Mouse (Mus musculus) adrenal gland, adult (tissue): ENCODE results near the gene Gm47283.
"Not testable (repeated sequence)": the region's sequence is repeated elsewhere in the genome, so short reads cannot be mapped to it uniquely, and the experiment has no call there.

Experiments
- DNase-seq, 2 experiments: peaks; one replicate each; pipeline ENCODE4 v3.0.0; 2022 to 2023; ENCODE audit warnings: low spot score in 1 of 2; ENCODE audit not compliant: inconsistent age in 2 of 2

Gene Gm47283

DNA sequence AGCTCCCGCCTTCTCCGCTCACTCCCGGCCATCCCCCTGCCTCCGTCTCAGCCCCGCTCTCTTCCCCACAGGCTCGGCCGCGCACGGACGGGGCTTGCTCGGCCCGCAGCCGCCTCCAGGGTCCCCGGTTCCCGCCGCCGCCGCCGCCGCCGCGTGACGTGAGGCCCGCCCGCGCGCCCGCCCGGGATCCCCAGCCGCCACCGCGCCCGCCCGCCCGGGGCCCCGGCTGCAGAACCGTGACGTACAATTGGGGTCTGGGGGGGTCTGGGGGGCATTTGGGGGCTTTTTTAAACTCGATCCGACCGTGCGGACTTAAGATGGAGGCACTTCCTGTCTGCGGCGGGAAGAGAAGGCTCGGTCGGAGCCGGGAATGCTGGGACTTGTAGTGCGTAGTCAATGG lies at the start of gene Gm47283:
Gene Gm47283, plus strand, starts transcription at position 301 of the 400 bp plus-strand sequence.
- DNase-seq: not testable (repeated sequence)

DNA sequence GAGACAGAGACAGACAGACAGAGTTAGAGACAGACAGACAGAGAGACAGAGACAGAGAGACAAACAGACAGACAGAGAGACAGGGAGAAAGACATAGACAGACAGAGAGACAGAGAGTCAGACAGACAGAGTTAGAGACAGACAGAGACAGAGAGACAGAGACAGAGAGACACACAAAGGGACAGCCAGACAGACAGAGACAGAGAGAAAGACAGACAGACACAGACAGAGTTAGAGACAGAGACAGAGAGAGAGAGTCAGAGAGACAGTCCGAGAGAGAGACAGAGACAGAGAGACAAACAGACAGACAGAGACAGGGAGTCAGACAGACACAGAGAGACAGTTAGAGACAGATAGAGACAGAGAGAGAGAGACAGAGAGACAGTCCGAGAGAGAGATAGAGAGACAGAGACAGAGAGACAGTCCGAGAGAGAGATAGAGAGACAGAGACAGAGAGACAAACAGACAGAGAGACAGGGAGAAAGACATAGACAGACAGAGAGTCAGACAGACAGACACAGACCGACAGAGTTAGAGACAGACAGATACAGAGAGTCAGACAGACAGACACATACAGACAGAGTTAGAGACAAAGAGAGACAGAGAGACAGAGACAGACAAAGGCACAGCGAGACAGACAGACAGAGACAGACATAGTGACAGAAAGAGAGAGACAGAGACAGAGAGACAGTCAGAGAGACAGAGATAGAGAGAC lies 49.2 kb upstream of the Gm47283 start:
- not testable (repeated sequence) for DNase-seq

DNA sequence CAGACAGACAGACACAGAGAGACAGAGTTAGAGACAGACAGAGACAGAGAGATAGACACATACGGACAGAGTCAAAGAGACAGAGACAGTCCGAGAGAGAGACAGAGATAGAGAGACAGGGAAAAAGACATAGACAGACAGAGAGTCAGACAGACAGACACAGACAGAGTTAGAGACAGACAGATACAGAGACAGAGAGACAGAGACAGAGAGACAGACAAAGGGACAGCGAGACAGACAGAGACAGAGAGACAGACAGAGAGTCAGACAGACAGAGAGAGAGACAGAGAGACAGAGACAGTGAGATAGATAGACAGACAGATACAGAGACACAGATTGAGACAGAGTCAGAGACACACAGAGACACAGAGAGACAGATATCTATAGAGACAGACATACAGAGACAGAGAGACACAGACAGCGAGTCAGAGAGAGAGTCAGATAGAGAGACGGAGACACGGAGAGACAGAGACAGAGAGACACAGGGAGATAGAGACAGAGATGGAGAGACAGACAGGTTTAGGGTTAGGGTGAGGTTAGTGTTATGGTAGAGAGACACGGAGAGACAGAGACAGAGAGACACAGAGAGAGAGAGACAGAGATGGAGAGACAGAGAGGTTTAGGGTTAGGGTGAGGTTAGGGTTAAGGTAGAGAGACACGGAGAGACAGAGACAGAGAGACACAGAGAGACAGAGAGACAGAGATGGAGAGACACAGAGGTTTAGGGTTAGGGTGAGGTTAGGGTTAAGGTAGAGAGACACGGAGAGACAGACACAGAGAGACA lies 48.1 kb upstream of the Gm47283 start:
- not testable (repeated sequence) for DNase-seq

DNA sequence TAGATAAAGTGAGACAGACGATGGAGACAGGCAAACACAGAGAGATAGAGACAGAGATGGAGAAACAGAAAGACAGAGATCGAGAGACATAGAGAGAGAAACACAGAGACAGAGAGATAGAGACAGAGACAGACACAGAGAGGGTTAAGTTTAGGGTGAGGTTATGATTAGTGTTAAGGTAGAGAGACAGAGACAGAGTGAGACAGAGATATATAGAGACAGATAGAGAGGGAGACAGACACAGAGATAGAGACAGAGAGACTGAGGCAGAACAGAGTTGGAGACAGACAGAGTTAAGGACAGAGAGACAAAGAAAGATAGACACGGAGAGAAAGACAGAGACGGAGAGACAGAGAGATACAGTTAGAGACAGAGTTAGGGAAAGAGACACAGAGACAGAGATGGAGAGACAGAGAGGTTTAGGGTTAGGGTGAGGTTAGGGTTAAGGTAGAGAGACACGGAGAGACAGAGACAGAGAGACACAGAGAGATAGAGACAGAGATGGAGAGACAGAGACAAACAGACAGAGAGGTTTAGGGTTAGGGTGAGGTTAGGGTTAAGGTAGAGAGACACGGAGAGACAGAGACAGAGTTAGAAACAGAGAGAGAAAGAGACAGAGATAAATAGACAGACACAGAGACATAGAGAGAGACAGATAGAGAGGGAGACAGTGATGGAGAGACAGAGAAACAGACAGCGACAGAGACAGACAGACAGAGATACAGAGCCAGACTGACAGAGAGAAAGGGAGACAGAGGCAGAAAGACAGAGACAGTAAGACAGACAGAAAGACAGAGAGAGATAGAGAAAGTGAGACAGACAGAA lies 46.7 kb upstream of the Gm47283 start:
- peak in 1 of 2 experiments; percentile 18 for DNase-seq

DNA sequence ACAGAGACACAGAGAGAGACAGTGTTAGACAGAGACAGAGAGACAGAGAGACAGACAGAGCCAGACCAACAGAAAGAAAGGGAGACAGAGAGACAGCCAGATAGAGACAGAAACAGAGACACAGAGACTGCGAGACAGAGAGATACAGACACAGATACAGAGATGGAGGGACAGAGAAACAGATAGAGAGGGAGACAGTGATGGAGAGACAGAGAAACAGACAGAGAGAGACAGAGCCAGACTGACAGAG lies 46.2 kb upstream of the Gm47283 start:
- DNase-seq: peak in 1 of 2 experiments; percentile 21

DNA sequence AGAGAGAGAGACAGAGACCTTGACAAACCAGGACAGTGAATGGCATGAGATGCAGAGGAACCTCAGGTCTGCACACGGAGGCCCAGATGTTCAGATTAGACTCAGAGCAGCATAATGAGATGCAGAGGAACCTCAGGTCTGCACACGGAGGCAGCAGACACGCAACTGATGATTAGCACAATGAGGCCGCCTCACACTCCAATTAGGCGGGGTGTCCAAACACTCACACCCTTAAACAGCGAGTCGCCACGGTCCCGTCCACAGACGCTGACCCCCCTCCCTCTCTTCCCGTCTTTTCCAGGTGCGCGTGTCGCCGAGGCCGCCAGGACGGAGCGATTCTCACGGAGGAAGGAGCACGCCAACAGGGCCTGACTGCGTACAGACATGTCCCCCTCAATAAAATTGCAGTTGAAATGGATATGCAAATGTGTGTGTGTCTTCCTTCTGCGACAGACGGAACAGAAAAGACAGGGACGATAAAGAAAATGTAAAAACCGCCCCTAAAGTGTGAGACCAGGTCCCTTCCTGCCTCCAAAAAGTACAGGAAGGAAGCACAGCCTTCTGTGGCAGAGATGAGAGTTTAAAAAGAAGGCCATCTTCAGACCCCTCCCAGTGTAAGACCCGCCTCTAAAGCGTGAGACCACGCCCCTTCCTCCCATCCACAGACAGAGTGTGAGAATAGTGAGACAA lies 45.6 kb upstream of the Gm47283 start:
- DNase-seq: peak; percentile 61 to 67

DNA sequence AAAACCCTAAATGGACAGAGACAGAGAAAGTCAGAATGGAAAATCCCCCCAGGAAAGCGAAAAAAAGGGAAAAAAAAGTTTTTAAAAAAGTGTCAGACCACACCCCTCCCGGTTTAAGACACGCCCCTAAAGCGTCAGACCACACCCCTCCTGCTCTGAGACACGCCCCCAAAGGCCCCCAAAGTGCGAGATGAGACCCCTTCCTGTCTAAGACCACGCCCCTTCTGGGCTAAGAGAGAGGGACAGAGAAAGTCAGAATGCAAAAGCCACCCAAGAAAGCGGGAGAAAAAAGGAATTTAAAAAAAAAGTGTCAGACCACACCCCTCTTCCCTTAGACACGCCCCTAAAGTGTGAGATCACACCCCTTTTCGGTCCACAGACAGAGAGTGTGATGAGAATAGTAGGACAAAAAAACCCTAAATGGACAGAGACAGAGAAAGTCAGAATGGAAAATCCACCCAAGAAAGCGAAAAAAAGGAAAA lies 45.0 kb upstream of the Gm47283 start:
- peak; percentile 67 for DNase-seq

GRCm38 (mm10) chrY:90740013-90740561 lies 44.5 kb upstream of the Gm47283 start:
- peak; percentile 69 to 70 for DNase-seq

GRCm38 (mm10) chrY:90741006-90741405 lies 43.5 kb upstream of the Gm47283 start:
- peak; percentile 22 to 50 for DNase-seq

DNA sequence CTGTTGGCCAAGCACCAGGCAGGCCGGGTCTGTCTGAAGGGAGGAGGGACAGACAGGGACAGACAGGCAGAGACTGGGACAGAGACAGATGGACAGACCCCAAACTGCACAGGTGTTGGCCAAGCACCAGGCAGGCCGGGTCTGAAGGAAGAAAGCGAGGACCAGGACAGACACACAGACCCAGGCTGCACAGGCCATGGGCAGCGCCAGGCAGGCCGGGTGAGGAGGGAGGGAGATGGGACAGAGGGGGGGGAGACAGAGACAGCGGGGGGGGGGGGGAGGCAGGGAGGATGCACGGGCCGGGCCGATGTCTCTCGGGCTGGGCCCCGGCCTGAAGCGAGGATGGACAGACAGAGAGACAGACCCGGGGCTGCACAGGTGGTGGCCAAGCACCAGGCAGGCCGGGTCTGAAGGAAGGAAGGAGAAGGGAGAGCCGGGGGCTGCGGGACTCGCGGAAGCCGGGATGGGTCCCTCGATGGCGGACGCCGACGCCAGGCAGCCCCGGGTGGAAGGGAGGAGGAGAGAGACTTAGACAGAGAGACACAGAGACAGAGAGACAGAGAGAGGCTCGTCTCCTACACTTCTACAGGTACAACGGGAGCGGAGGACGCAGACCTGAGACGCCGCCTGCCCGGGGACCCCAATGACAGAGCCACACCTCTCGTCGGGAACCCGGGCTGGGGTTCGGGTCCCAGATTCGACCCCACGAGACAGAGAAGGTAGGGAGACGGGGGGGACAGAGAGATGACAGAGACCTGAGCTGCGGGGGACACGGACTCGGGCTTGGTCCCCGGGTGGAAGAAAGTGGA lies 42.9 kb upstream of the Gm47283 start:
- DNase-seq: peak; percentile 63 to 67

DNA sequence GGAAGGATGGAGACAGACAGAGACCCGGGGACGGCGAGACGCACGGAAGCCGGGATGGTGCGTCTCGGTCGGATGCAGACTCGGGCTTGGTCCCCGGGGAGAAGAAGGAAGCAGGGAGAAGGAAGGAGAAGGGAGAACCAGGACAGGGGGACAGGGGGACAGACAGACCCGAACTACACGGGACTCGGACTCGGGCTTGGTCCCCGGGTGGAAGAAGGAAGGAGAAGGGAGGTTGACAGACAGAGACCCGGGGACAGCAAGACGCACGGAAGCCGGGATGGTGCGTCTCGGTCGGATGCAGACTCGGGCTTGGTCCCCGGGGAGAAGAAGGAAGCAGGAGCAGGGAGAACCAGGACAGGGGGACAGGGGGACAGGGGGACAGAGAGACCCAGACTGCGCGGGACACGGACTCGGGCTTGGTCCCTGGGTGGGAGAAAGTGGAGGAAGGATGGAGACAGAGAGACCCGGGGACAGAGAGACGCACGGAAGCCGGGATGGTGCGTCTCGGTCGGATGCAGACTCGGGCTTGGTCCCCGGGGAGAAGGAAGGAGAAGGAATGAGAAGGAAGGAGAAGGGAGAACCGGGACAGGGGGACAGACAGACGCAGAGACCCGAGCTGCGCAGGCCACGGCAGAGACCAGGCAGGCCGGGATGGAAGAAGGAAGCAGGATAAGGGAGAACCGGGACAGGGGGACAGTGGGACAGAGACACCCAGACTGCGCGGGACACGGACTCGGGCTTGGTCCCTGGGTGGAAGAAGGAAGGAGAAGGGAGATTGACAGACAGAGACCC lies 42.1 kb upstream of the Gm47283 start:
- peak; percentile 32 to 34 for DNase-seq

DNA sequence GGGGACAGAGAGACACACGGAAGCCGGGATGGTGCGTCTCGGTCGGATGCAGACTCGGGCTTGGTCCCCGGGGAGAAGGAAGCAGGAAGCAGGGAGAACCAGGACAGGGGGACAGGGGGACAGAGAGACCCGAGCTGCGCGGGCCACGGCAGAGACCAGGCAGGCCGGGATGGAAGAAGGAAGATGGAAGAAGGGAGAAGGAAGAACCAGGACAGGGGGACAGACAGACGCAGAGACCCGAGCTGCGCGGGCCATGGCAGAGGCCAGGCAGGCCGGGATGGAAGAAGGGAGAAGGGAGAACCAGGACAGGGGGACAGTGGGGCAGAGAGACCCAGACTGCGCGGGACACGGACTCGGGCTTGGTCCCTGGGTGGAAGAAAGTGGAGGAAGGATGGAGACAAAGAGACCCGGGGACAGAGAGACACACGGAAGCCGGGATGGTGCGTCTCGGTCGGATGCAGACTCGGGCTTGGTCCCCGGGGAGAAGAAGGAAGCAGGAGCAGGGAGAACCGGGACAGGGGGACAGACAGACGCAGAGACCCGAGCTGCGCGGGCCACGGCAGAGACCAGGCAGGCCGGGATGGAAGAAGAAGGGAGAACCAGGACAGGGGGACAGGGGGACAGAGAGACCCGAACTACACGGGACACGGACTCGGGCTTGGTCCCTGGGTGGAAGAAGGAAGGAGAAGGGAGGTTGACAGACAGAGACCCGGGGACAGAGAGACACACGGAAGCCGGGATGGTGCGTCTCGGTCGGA lies 41.3 kb upstream of the Gm47283 start:
- DNase-seq: peak; percentile 42 to 50

DNA sequence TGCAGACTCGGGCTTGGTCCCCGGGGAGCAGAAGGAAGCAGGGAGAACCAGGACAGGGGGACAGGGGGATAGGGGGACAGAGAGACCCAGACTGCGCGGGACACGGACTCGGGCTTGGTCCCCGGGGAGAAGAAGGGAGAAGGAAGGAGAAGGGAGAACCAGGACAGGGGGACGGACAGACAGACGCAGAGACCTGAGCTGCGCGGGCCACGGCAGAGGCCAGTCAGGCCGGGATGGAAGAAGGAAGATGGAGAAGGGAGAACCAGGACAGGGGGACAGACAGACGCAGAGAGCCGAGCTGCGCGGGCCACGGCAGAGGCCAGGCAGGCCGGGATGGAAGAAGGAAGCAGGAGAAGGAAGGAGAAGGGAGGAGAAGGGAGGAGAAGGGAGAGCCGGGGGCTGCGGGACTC lies 40.7 kb upstream of the Gm47283 start:
- DNase-seq: no peak

DNA sequence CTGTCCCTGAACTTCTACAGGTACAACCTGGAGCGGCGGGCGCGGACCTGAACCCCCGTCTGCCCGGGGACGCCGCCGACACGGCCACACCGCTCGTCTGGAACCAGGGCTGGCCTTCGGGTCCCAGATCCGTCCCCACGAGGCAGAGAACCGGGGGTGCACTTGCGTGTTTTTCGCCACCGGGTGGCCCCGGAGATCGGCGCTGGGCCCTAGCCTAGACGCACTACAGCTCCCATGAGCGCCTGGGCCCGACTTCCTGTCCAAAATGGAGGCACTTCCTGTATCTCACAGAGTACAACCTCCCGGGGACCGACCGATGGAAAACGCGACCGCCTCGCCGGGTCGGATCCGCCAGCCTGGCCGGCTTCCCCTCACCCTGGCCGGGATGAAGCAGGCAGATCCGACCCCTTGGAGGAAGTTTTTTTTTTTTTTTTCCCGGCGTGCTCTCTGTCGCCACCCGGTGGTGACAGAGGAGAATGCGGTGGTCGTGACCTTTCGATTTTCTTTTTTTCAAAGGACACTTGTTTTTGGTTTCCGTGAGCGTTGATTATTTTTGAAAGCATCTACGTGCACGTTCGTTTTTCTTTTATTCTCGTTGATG lies 40.1 kb upstream of the Gm47283 start:
- DNase-seq: peak; percentile 97 to 100

DNA sequence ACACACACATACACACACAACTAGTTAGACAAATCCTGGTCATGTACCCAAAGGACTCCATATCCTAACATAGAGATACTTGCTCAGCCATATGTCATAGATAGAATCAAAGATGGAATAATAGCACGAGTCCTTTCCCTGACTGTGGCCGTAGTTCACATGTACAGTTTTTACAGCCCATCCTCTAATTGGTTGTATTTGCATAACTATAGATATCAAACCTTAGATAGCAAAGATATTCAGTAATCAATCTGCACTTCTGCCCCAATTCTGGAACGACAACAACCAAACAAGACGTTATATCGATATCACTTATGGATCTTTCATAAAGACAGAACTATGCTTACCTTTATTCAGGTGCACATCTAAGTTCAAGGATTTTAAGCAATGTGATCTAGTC lies 39.3 kb upstream of the Gm47283 start:
- not testable (repeated sequence) for DNase-seq

DNA sequence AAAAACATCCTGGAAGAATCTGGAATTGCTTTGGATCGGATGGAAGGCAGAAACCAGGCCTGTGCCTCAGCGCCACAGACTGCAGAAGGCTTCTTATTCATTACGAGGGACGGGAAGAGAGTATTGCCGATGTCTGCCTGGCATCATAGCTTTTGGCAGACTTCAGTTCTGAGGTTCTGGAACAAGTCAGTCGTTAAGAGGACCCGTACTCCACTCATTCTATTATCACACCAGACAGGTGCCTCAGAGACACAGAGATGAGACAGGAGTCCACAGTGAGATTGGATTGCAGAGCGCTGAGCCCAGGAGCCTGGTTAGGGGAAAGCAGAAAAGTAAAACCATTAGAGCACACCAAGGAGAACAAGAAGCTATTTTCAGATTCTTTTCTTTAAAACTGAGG lies 29.8 kb upstream of the Gm47283 start, which contains the start of gene Gm21860:
Gene Gm21860, minus strand, starts transcription at position 101 of the 400 bp plus-strand sequence.
- DNase-seq: not testable (repeated sequence)

DNA sequence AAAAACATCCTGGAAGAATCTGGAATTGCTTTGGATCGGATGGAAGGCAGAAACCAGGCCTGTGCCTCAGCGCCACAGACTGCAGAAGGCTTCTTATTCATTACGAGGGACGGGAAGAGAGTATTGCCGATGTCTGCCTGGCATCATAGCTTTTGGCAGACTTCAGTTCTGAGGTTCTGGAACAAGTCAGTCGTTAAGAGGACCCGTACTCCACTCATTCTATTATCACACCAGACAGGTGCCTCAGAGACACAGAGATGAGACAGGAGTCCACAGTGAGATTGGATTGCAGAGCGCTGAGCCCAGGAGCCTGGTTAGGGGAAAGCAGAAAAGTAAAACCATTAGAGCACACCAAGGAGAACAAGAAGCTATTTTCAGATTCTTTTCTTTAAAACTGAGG lies 54.5 kb downstream of the Gm47283 start, which contains the start of gene Gm21748:
Gene Gm21748, minus strand, starts transcription at position 101 of the 400 bp plus-strand sequence.
- not testable (repeated sequence) for DNase-seq
